30 mouse cellular contexts compared by ENCODE assay signal in genomic region chr19:48881526-48882195, GRCm38 (mm10).
DNase-seq lines count a peak whose midpoint lies in the region; ATAC-seq and TF ChIP-seq lines count a peak whose summit lies in the region.
"Had no signal": no experiment of that assay in that cellular context is flagged by ENCODE, and none has a peak within 500 bp of the region (broad histone marks: within the 10 kb centered on the region; RNA-seq: fewer than 3 reads in every experiment).

No protein-coding gene starts in this region.

- peaks cover 16% of the 10 kb centered on the region for H3K4me1 ChIP-seq in liver, adult 2 months (ENCODE audit: control insufficient read depth, insufficient read depth, low read length)
- H3K4me1 ChIP-seq in liver, embryonic 11.5 days (replicated peaks; ENCODE audit: control insufficient read depth, insufficient read depth, low read length), result no peaks in the 10 kb centered on the region
- H3K4me1 ChIP-seq: embryonic facial prominence, embryonic 13.5 days; forebrain, embryonic 10.5 days; heart, embryonic 13.5 days; limb, embryonic 15.5 days; liver, embryonic 15.5 days; midbrain, embryonic 10.5 days; midbrain, embryonic 15.5 days; neural tube, embryonic 12.5 days had no signal

- H3K4me3 ChIP-seq in liver, adult 2 months (ENCODE audit: insufficient read depth, low read depth, low read length), result no peak overlapping the region
- no peak overlapping the region for H3K4me3 ChIP-seq in liver, embryonic 11.5 days (ENCODE audit: low read depth, low read length)
- H3K4me3 ChIP-seq: embryonic facial prominence, embryonic 13.5 days; forebrain, embryonic 10.5 days; heart, adult 2 months; heart, embryonic 13.5 days; limb, embryonic 10.5 days; limb, embryonic 15.5 days; liver, embryonic 15.5 days; midbrain, embryonic 10.5 days; midbrain, embryonic 15.5 days; neural tube, embryonic 12.5 days had no signal

- 41% methylated on average over 3 of the region's 3 CpGs for WGBS in liver, adult 2 months
- 67% methylated on average over 3 of the region's 3 CpGs for WGBS in liver, embryonic 11.5 days

- H3K36me3 ChIP-seq in liver, adult 2 months (ENCODE audit: control insufficient read depth, insufficient read depth, low read length), result no peaks in the 10 kb centered on the region
- H3K36me3 ChIP-seq in liver, embryonic 11.5 days (ENCODE audit: control insufficient read depth, insufficient read depth, low read length), result no peaks in the 10 kb centered on the region
- H3K36me3 ChIP-seq: embryonic facial prominence, embryonic 13.5 days; forebrain, embryonic 10.5 days; heart, embryonic 13.5 days; limb, embryonic 10.5 days; limb, embryonic 15.5 days; liver, embryonic 15.5 days; midbrain, embryonic 10.5 days; midbrain, embryonic 15.5 days; neural tube, embryonic 12.5 days had no signal

- H3K27me3 ChIP-seq in liver, adult 2 months (ENCODE audit: control insufficient read depth, insufficient read depth, low read length), result no peaks in the 10 kb centered on the region
- no peaks in the 10 kb centered on the region for H3K27me3 ChIP-seq in liver, embryonic 11.5 days (replicated peaks; ENCODE audit: control insufficient read depth, insufficient read depth, low read length)
- H3K27me3 ChIP-seq: embryonic facial prominence, embryonic 13.5 days; heart, embryonic 13.5 days; limb, embryonic 15.5 days; liver, embryonic 15.5 days; midbrain, embryonic 15.5 days; neural tube, embryonic 12.5 days had no signal

- no peak overlapping the region for H3K27ac ChIP-seq in liver, adult 2 months (replicated peaks; ENCODE audit: insufficient read depth, low read depth, low read length)
- no peak overlapping the region for H3K27ac ChIP-seq in liver, embryonic 11.5 days (ENCODE audit: low read depth, low read length)
- H3K27ac ChIP-seq: embryonic facial prominence, embryonic 13.5 days; forebrain, embryonic 10.5 days; heart, adult 2 months; heart, embryonic 13.5 days; hindbrain, embryonic 14.5 days; limb, embryonic 10.5 days; limb, embryonic 15.5 days; liver, embryonic 15.5 days; midbrain, embryonic 10.5 days; midbrain, embryonic 15.5 days; neural tube, embryonic 12.5 days had no signal

- no peaks in the 10 kb centered on the region for H3K79me2 ChIP-seq in liver, adult 2 months (ENCODE audit: control insufficient read depth, insufficient read depth, low read length)

- no peak overlapping the region for H3K9ac ChIP-seq in liver, adult 2 months (ENCODE audit: low read depth, low read length)
- H3K9ac ChIP-seq in liver, embryonic 11.5 days (ENCODE audit: low read depth, low read length), result no peak overlapping the region
- H3K9ac ChIP-seq: embryonic facial prominence, embryonic 13.5 days; forebrain, postnatal 0 days; heart, embryonic 13.5 days; hindbrain, embryonic 14.5 days; limb, embryonic 15.5 days; liver, embryonic 15.5 days; lung, embryonic 14.5 days; midbrain, embryonic 15.5 days; neural tube, embryonic 12.5 days had no signal

- DNase-seq in liver, adult 2 months (ENCODE audit: extremely low read depth, low read depth, low spot score), result peak; percentile 92
- no peak for DNase-seq in liver, embryonic 11.5 days (ENCODE audit: low spot score)
- peak; percentile 82 for DNase-seq in kidney, adult 9 months
- peak; percentile 9 for DNase-seq in kidney, postnatal 10 days
- DNase-seq in mesoderm, embryonic 11.5 days (ENCODE audit: low read depth, low spot score), result peak; percentile 11
- DNase-seq in natural killer cell, adult 2 months (ENCODE audit: low spot score in 2 of 2), result no peak
- DNase-seq in neural tube, embryonic 10.5 days (ENCODE audit: extremely low spot score, low spot score), result no peak
- no peak for DNase-seq in spleen, postnatal 36 days (ENCODE audit: low spot score in 2 of 2)
- DNase-seq: adrenal gland, postnatal 25 days; cerebellum, adult 11-12 months; cerebellum, adult 9-11 months; forebrain, postnatal 0 days; heart, adult 2 months; heart, postnatal 10 days; lung, postnatal 14 days; right cerebral cortex, adult 18-20 months; right cerebral cortex, postnatal 4 days; thymus, postnatal 4 days had no signal

- H3K9me3 ChIP-seq in liver, embryonic 11.5 days (ENCODE audit: control insufficient read depth, low read length), result no peaks in the 10 kb centered on the region
- H3K9me3 ChIP-seq: embryonic facial prominence, embryonic 13.5 days; forebrain, embryonic 10.5 days; heart, embryonic 13.5 days; limb, embryonic 10.5 days; limb, embryonic 15.5 days; liver, embryonic 15.5 days; midbrain, embryonic 10.5 days; midbrain, embryonic 15.5 days; neural tube, embryonic 12.5 days had no signal

- no peak overlapping the region for H3K4me2 ChIP-seq in liver, embryonic 11.5 days
- H3K4me2 ChIP-seq: embryonic facial prominence, embryonic 13.5 days; heart, embryonic 13.5 days; hindbrain, embryonic 14.5 days; limb, embryonic 15.5 days; liver, embryonic 15.5 days; lung, embryonic 14.5 days; midbrain, embryonic 15.5 days; neural tube, embryonic 12.5 days had no signal

- no peak for ATAC-seq in liver, embryonic 11.5 days (replicated peaks; ENCODE audit: low FRiP score)
- ATAC-seq: CD4-positive, CD25-positive, alpha-beta regulatory T cell, adult 4 months; forebrain, postnatal 0 days; midbrain, embryonic 15.5 days had no signal

- no peak for TF ChIP-seq POLR2A in liver, adult 2 months (IDR thresholded peaks at IDR 0.05; ENCODE audit: extremely low read depth, insufficient read depth, low read length)

- no peak for TF ChIP-seq CTCF in liver, adult 2 months (IDR thresholded peaks at IDR 0.05; ENCODE audit: low read depth, low read length)

Comparison
In these comparisons a context has a peak if more than half of its experiments do, and no peak if none do; other contexts are left out.
1. DNase-seq: peak in liver, adult 2 months (single experiment), kidney, adult 9 months (single experiment), kidney, postnatal 10 days (single experiment) and mesoderm, embryonic 11.5 days (single experiment); none in liver, embryonic 11.5 days (single experiment), natural killer cell, adult 2 months (0 of 2), neural tube, embryonic 10.5 days (single experiment) and spleen, postnatal 36 days (0 of 2).